Mouse (Mus musculus) embryo, embryonic 10.5 days (tissue): ENCODE measurements around the gene Bcl7a.

Experiments
- DNase-seq: peaks from one replicate; pipeline ENCODE4 v3.0.0-alpha.2; 2015; ENCODE audit warnings: low spot score

Bcl7a gene

GRCm38 (mm10) chr5:123377120-123377955 lies 33.7 kb downstream of the Bcl7a start:
- DNase-seq: peak; percentile 86

- DNase-seq: no peak
These were observed 35.1 kb downstream of the Bcl7a start for GRCm38 (mm10) chr5:123378712-123379111.

GRCm38 (mm10) chr5:123379504-123379931 lies 35.9 kb downstream of the Bcl7a start:
- DNase-seq: no peak

- DNase-seq: no peak
These were observed 38.3 kb downstream of the Bcl7a start for GRCm38 (mm10) chr5:123381968-123382367.

GRCm38 (mm10) chr5:123382686-123383085 lies 39.1 kb downstream of the Bcl7a start:
- no peak for DNase-seq

- DNase-seq: no peak
These were observed 44.8 kb downstream of the Bcl7a start for GRCm38 (mm10) chr5:123388452-123388851.

GRCm38 (mm10) chr5:123390536-123391441 lies 47.2 kb downstream of the Bcl7a start:
- no peak for DNase-seq

- DNase-seq: peak; percentile 84
These were observed 47.8 kb downstream of the Bcl7a start for GRCm38 (mm10) chr5:123391442-123391809.

- no peak for DNase-seq
These were observed 50.2 kb downstream of the Bcl7a start for GRCm38 (mm10) chr5:123393786-123394302.

GRCm38 (mm10) chr5:123394303-123394956 lies 50.8 kb downstream of the Bcl7a start, which contains the start of gene Mlxip:
TSS of gene Mlxip (plus strand) at chr5:123394798.
- peak; percentile 96 for DNase-seq

- DNase-seq: peak; percentile 56
These were observed 51.6 kb downstream of the Bcl7a start for GRCm38 (mm10) chr5:123394957-123395881.

- DNase-seq: no peak
These were observed 53.3 kb downstream of the Bcl7a start for GRCm38 (mm10) chr5:123396901-123397464.

GRCm38 (mm10) chr5:123397786-123398185 lies 54.2 kb downstream of the Bcl7a start:
- DNase-seq: no peak

GRCm38 (mm10) chr5:123398856-123399498 lies 55.3 kb downstream of the Bcl7a start:
- no peak for DNase-seq

- DNase-seq: no peak
These were observed 60.8 kb downstream of the Bcl7a start for GRCm38 (mm10) chr5:123404480-123404879.

- no peak for DNase-seq
These were observed 63.3 kb downstream of the Bcl7a start for GRCm38 (mm10) chr5:123406952-123407351.

- DNase-seq: no peak
These were observed 64.5 kb downstream of the Bcl7a start for GRCm38 (mm10) chr5:123408176-123408575.

- no peak for DNase-seq
These were observed 68.6 kb downstream of the Bcl7a start for GRCm38 (mm10) chr5:123412193-123412592.

GRCm38 (mm10) chr5:123413866-123414363 lies 70.3 kb downstream of the Bcl7a start:
- DNase-seq: no peak

GRCm38 (mm10) chr5:123416149-123416548 lies 72.5 kb downstream of the Bcl7a start:
- DNase-seq: no peak
